Mouse (Mus musculus): ENCODE measurements at regions not wholly inside any gene's neighbourhood (a gene's known extent, or its start where the extent isn't known, plus 50 kb on each side); places are given as distances from the start of the nearest gene placed in this dataset.

- no peak for DNase-seq (ENCODE audit: low spot score)
These were observed 196.9 kb downstream of the Thbs2 start for GRCm38 (mm10) chr17:14497086-14497485.

DNA sequence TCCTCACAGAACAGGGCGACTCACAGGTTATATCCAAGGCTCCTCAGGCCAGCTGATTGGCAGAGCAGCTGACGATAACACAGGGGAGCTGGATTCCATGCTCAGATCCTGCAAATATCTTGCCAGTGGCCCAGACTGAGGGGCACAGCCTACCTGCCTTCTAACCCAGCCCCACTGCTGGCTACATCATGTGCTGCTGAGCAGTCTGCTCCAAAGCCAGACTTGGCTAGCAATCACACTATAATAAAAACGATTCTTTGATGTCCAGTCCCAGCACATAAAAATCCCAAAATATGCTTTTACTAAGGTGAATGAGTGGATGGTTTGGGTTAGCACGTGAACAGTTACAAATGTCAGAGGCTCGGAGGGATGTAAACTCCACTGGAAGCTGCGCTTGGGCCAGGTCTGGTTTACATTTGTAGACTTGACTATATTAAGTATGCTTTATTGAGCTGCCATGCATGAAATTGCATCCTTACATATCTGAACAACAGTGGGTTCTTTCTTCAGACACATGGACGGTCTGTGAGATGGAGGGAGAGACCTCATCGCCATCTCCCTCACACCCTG lies 200.2 kb downstream of the Thbs2 start:
- no peak for DNase-seq (ENCODE audit: low spot score)

DNA sequence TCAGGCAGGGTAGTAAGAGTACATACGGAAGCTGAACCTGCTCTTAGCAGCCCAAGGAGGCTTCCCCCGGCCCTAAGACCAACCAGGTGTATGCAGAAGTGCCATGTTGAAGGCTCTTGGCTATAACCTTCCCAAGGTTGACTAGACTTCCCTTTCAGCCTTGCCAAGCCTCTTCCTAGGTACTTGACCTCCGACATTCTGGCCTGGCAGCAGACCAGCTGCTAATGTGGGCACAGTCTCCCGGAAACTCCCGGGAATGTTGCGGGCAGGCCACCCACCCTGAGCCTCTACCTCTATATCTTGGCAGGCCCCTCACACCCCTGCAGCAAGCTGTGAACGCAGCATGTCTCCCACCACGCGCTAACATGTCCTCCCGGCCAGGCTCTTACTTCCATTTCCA lies 201.1 kb downstream of the Thbs2 start:
- DNase-seq (ENCODE audit: low spot score): no peak

DNA sequence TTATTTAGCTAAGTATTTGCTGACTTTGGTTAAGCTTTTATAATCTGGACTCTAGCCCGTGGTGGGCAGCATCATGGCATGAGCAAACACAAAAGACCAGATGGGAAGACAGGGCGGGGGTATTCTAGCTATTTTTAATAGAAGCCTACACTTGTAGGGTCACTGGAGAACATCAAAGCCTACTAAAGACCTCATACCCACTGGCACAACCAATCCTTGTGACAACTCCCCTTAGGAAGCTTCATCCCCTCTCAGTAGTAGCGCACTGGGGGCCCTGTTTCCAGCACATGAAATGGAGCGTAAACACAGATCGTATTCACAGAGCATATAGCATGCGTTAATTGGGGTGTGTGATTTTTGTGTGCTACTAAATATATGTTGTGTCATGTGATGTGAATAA lies 202.4 kb downstream of the Smoc2 start:
- no peak for DNase-seq (ENCODE audit: low spot score)

- DNase-seq (ENCODE audit: low spot score): no peak
These were observed 199.7 kb downstream of the Smoc2 start for GRCm38 (mm10) chr17:14478938-14479505.

DNA sequence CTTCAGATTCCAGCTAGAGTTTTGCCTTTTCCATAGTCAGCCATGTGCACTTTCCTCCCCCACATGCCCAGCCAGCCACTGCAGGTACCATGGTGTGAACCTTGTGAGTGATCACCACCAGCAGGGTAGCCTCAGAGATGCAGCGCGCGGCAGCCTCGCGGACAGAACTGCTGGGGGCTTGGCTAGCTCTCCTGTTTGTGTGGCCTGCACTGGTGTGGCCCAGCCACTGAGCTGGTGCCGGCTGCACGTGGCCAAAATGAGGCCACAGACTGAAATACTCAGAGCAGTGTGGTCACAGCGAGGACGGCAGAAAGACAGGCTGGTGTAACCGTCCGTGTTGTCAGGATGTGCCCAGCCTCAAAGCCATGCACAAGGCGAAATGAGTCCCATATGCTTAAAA lies 197.4 kb downstream of the Smoc2 start:
- no peak for DNase-seq (ENCODE audit: low spot score)

DNA sequence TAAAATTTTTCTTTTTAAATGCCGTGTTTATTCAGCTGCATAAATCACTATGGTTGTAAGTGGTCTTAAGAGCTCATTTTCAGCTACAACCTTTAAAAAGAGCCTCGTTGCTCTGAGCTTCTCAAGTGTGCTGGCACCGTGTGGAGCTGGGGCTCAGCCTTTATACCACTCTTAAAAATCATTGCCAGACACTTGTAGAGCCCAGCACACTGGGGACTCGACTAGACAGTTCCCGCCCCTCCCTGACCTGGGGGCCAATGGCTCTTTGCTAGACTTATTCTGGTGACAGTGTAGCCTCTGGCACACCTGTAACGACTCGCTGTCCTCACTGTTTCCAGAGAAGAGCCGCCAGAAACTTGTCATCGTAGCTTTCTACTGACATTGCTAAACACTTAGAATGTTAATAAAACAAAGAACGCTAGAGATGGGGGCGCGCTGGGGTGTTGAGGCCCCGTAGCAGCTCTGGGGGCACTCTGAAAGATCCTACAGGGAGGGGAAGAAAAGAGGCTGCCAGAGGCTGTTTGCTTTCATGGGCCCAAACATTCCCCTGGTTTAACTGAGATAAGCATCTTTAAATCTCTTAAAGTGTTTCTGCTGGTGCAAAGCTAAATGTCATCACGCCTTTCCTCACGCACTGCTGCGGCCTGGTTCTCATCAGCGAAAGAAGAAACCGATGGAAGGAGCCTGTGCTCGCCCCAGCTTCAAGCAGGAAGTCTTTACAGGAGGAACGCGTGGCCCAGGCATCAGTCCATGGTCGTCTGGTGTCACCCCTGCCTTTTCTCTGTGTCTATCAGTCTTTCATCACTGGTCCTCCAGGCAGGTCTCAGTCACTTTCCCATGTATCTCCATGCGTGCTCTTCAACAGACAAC lies 196.7 kb downstream of the Smoc2 start:
- DNase-seq (ENCODE audit: low spot score): no peak

DNA sequence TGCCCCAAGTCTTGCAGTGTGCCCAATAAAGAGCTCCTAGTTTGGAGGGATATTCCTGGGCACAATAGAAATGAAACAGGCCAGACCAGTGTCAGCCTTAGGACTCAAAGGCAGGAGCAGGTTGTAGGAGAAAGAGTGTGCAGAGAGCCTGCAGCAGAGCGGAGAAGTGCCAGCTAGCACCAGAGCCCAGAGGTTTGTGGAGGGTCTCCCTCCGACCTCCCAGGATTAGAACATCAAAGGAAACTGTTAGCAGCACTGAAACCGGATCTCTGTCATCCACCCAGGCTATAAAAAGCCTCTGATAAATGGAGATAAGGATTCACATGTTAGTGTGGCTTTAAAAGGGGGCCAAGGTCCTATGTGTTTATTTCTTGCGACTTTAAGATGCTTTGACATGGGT lies 196.0 kb downstream of the Smoc2 start:
- no peak for DNase-seq (ENCODE audit: low spot score)

DNA sequence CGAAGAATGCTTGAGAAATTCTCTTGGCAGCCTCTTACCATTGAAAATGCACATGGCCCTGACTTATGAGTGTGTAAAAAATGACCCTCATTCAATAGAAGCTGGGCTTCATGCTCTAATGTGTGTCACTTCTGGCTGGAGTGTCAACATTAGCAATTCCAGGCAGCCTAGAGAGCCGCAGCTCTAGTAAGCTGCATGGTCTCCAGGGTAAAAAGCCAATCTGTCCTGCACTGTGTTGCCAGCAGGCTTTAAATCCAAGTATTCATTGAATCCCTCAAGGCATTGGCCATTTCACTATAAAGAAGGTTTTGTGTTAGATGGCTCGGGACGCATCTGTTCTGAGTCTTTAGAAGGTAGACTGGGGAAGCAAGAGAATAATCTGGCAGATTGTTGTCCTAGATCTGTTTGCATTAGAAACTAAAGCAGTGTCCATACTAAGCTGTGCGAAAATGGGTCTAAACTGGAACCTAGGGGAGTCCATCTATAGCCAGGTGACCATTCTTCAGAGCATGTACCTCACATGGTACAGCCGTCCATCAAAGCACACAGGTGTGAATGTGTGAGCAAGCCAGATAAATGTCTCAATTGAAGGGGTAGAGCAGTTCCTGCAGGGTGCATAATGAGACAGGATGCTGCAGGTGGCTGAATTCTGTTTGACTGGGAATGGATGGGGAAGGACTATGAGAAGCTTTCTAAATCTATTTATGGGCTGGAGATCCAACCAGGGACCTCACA lies 189.6 kb downstream of the Smoc2 start:
- no peak for DNase-seq (ENCODE audit: low spot score)

- DNase-seq (ENCODE audit: low spot score): no peak
These were observed 176.0 kb downstream of the Smoc2 start for GRCm38 (mm10) chr17:14455251-14455743.

Data from urinary bladder, adult 2 months (tissue).